Mouse (Mus musculus): Measurements from ENCODE around the gene Lrrc66. TPM values are rescaled to one million over a fixed set of nuclear protein-coding genes. Genes with fewer than 3 reads are reported as not detected.

The Lrrc66 gene
- total and polyA plus RNA-seq, 3 experiments = 1.1 TPM; not detected in 1

DNA sequence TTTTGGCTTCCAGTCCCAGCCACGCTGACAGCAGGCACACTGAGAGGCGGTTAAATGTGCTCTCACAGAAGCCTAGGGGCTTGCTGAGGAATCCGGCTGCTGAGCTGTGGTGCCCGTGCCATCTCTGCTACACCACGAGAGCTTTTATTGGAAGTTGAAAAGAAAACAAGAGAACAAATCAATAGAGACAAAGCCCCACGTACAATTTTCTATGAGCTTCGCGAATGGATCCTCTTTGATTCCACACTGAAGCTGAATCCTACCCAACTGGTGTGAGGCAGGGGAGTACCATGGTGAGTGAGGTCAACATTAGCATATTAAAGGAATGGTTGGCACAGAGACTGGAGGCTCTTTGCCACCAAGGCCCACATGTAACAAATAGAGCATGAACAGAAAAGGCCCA, 31.0 kb downstream of the Lrrc66 start:
- no peak overlapping the region for H3K9ac ChIP-seq (ENCODE audit: control insufficient read depth, low read depth, low read length, poor library complexity, severe bottlenecking)
- H3K9me3 ChIP-seq (replicated peaks; ENCODE audit: insufficient read depth, low read length) = no peaks in the 10 kb centered on the region
- no peak for DNase-seq (ENCODE audit: low read depth, low spot score)
- H3K4me3 ChIP-seq (ENCODE audit: control insufficient read depth in 1 of 2, insufficient read depth in 1 of 2, low read depth in 2 of 2, low read length in 2 of 2) = no peak overlapping the region
- no peaks in the 10 kb centered on the region for H3K79me2 ChIP-seq (ENCODE audit: control insufficient read depth, insufficient read depth, low read length, poor library complexity)
- H3K27ac ChIP-seq (ENCODE audit: control insufficient read depth, low read depth, low read length) = no peak overlapping the region
- H3K27me3 ChIP-seq (ENCODE audit: control insufficient read depth in 1 of 2, insufficient read depth in 2 of 2, low read length in 2 of 2) = peaks cover 0 to 2% of the 10 kb centered on the region in 2 experiments; a peak in 1 of 4 replicates
- TF ChIP-seq NELFE (IDR thresholded peaks at IDR 0.05; ENCODE audit: low read depth, low read length) = no peak
- no peak for TF ChIP-seq CTCF (IDR thresholded peaks at IDR 0.05 in 2 of 3, conservative IDR thresholded peaks at IDR 0.05 in 1 of 3; ENCODE audit: control insufficient read depth in 1 of 3, insufficient read depth in 1 of 3, low read depth in 2 of 3, low read length in 3 of 3, poor library complexity in 1 of 3, severe bottlenecking in 1 of 3)
- no peak for TF ChIP-seq SMC3 (IDR thresholded peaks at IDR 0.05; ENCODE audit: low read depth, low read length)
- no peak for TF ChIP-seq ZC3H11A (IDR thresholded peaks at IDR 0.05; ENCODE audit: low read depth, low read length)
- no peak for TF ChIP-seq E2F4 (IDR thresholded peaks at IDR 0.05; ENCODE audit: borderline replicate concordance, low read depth, low read length)
- no peak for TF ChIP-seq ELF1 (IDR thresholded peaks at IDR 0.05; ENCODE audit: low read depth, low read length)
- no peak for TF ChIP-seq TAL1 (IDR thresholded peaks at IDR 0.05; ENCODE audit: low read length)
- TF ChIP-seq RCOR1 (IDR thresholded peaks at IDR 0.05; ENCODE audit: low read depth, low read length) = no peak
- TF ChIP-seq UBTF (IDR thresholded peaks at IDR 0.05; ENCODE audit: borderline replicate concordance, insufficient read depth, low read depth, low read length) = no peak
- no peak for TF ChIP-seq GABPA (IDR thresholded peaks at IDR 0.05; ENCODE audit: low read depth, low read length)
- no peak for TF ChIP-seq BHLHE40 (IDR thresholded peaks at IDR 0.05; ENCODE audit: borderline replicate concordance, low read depth, low read length)
- TF ChIP-seq MYB (IDR thresholded peaks at IDR 0.05; ENCODE audit: low read depth, low read length) = no peak
- no peak for TF ChIP-seq HCFC1 (IDR thresholded peaks at IDR 0.05; ENCODE audit: low read depth, low read length)
- TF ChIP-seq KAT2A (conservative IDR thresholded peaks at IDR 0.05; ENCODE audit: low read depth, low read length) = no peak
- no peak for TF ChIP-seq POLR2A (IDR thresholded peaks at IDR 0.05; ENCODE audit: control insufficient read depth in 1 of 2, insufficient read depth in 1 of 2, low read depth in 1 of 2, low read length in 2 of 2, poor library complexity in 1 of 2)
- TF ChIP-seq CHD2 (IDR thresholded peaks at IDR 0.05; ENCODE audit: low read length) = no peak
- no peak for TF ChIP-seq MAZ (IDR thresholded peaks at IDR 0.05; ENCODE audit: low read depth, low read length)
- no peaks in the 10 kb centered on the region for H3K36me3 ChIP-seq (ENCODE audit: control insufficient read depth in 1 of 2, insufficient read depth in 2 of 2, low read length in 2 of 2)
- no peaks in the 10 kb centered on the region for H3K4me1 ChIP-seq (ENCODE audit: control insufficient read depth in 1 of 2, insufficient read depth in 2 of 2, low read length in 2 of 2)

DNA sequence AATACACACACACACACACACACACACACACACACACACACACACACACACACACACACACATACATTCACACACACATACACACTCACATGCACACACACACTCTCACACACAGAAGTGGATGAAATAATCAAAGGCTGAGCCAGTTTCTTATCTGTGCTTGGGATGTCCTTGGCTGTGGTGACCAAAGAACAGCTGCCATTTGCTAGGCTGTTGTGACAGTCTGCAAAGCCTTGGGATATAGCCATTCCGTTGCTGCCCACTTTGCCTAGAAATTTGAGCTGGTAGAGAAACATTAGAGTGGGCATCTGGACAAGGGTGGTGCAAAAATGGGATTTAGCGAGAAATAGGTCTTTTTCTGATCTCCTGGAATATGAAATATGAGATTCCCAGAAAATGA, 32.3 kb downstream of the Lrrc66 start:
- Histone ChIP-seq H3K9me3 (replicated peaks; ENCODE audit: insufficient read depth, low read length) (no peaks in the 10 kb centered on the region), H3K27ac (ENCODE audit: control insufficient read depth, low read depth, low read length) (no peak overlapping the region), H3K27me3 (ENCODE audit: control insufficient read depth in 1 of 2, insufficient read depth in 2 of 2, low read length in 2 of 2) (peaks cover 0 to 2% of the 10 kb centered on the region in 2 experiments; a peak in 2 of 4 replicates), H3K9ac (ENCODE audit: control insufficient read depth, low read depth, low read length, poor library complexity, severe bottlenecking) (no peak overlapping the region), H3K36me3 (ENCODE audit: control insufficient read depth in 1 of 2, insufficient read depth in 2 of 2, low read length in 2 of 2) (no peaks in the 10 kb centered on the region), H3K4me1 (ENCODE audit: control insufficient read depth in 1 of 2, insufficient read depth in 2 of 2, low read length in 2 of 2) (no peaks in the 10 kb centered on the region), H3K4me3 (ENCODE audit: control insufficient read depth in 1 of 2, insufficient read depth in 1 of 2, low read depth in 2 of 2, low read length in 2 of 2) (no peak overlapping the region), H3K79me2 (ENCODE audit: control insufficient read depth, insufficient read depth, low read length, poor library complexity) (no peaks in the 10 kb centered on the region)
- no peak for DNase-seq (ENCODE audit: low read depth, low spot score)
- TF ChIP-seq ZC3H11A (IDR thresholded peaks at IDR 0.05; ENCODE audit: low read depth, low read length) (no peak), ZNF384 (IDR thresholded peaks at IDR 0.05; ENCODE audit: low read depth, low read length) (no peak)
